ENCODE assay signal across 26 mouse cellular contexts in genomic region chr19:22789753-22790152, GRCm38 (mm10).
"Had no signal": no experiment of that assay in that cellular context is flagged by ENCODE, and none has a peak within 500 bp of the region (broad histone marks: within the 10 kb centered on the region; RNA-seq: fewer than 3 reads in every experiment).

No protein-coding gene starts in this region.

- H3K27me3 ChIP-seq: heart, embryonic 13.5 days; heart, embryonic 15.5 days; hindbrain, embryonic 13.5 days; hindbrain, embryonic 15.5 days; kidney, embryonic 15.5 days; limb, embryonic 13.5 days; limb, embryonic 15.5 days; liver, embryonic 13.5 days; liver, embryonic 15.5 days had no signal

- ATAC-seq: hindbrain, postnatal 0 days; intestine, embryonic 16.5 days had no signal

- H3K9ac ChIP-seq: heart, embryonic 13.5 days; heart, embryonic 15.5 days; hindbrain, embryonic 13.5 days; hindbrain, embryonic 15.5 days; kidney, embryonic 15.5 days; limb, embryonic 13.5 days; limb, embryonic 15.5 days; liver, embryonic 13.5 days; liver, embryonic 15.5 days had no signal

- DNase-seq: gastrocnemius, postnatal 14 days; gastrocnemius, postnatal 36 days; heart, adult 18-20 months; heart, postnatal 14 days; heart, postnatal 36 days; kidney, adult 11 months; kidney, adult 2 months; kidney, adult 9 months; kidney, postnatal 14 days; kidney, postnatal 36 days; layer of hippocampus, adult 9-11 months; layer of hippocampus, postnatal 36 days; left cerebral cortex, postnatal 4 days; liver, embryonic 13.5 days had no signal

- H3K9me3 ChIP-seq: heart, embryonic 13.5 days; heart, embryonic 15.5 days; hindbrain, embryonic 13.5 days; hindbrain, embryonic 15.5 days; kidney, embryonic 15.5 days; limb, embryonic 13.5 days; limb, embryonic 15.5 days; liver, embryonic 13.5 days; liver, embryonic 15.5 days had no signal

- H3K4me1 ChIP-seq: heart, embryonic 13.5 days; heart, embryonic 15.5 days; hindbrain, embryonic 13.5 days; hindbrain, embryonic 15.5 days; kidney, embryonic 15.5 days; limb, embryonic 13.5 days; limb, embryonic 15.5 days; liver, embryonic 13.5 days; liver, embryonic 15.5 days had no signal

- H3K4me2 ChIP-seq: heart, embryonic 11.5 days; heart, embryonic 13.5 days; heart, embryonic 15.5 days; hindbrain, embryonic 13.5 days; hindbrain, embryonic 15.5 days; kidney, embryonic 15.5 days; limb, embryonic 13.5 days; limb, embryonic 15.5 days; liver, embryonic 13.5 days; liver, embryonic 15.5 days had no signal

- H3K27ac ChIP-seq: heart, embryonic 13.5 days; heart, embryonic 15.5 days; hindbrain, embryonic 13.5 days; hindbrain, embryonic 15.5 days; hindbrain, postnatal 0 days; kidney, embryonic 15.5 days; kidney, postnatal 0 days; limb, embryonic 13.5 days; limb, embryonic 15.5 days; liver, embryonic 13.5 days; liver, embryonic 15.5 days had no signal

- H3K36me3 ChIP-seq: heart, embryonic 13.5 days; heart, embryonic 15.5 days; kidney, embryonic 15.5 days; limb, embryonic 13.5 days; limb, embryonic 15.5 days; liver, embryonic 13.5 days; liver, embryonic 15.5 days had no signal

- H3K4me3 ChIP-seq: heart, embryonic 13.5 days; heart, embryonic 15.5 days; hindbrain, embryonic 13.5 days; hindbrain, embryonic 15.5 days; kidney, embryonic 15.5 days; limb, embryonic 13.5 days; limb, embryonic 15.5 days; liver, embryonic 13.5 days; liver, embryonic 15.5 days had no signal
